Mouse (Mus musculus) adrenal gland, postnatal 36 days (tissue): ENCODE results near the gene Gm11758. TPM values are rescaled to one million over a fixed set of nuclear protein-coding genes. Genes with fewer than 3 reads are reported as not detected.
"Not testable (repeated sequence)": the region's sequence is repeated elsewhere in the genome, so short reads cannot be mapped to it uniquely, and the experiment has no call there.

Source experiments
- DNase-seq, 2 experiments: peaks; one replicate each; pipeline ENCODE4 v3.0.0; 2021; ENCODE audit warnings: mixed read lengths in 1 of 2
- long read RNA-seq, 2 experiments: library from polyadenylated mRNA; stranded (forward); transcript quantifications; one replicate each; pipeline ENCODE4 v2.0.0; 2021; ENCODE audit warnings: borderline sequencing depth in 2 of 2
- total RNA-seq, 2 experiments: library from RNA; stranded (reverse); gene quantifications; 2 replicates each; pipeline ENCODE4 v1.2.3; 2021

The Gm11758 gene
- not detected for total RNA-seq
- long read RNA-seq, experiment 1: 0 reads
- long read RNA-seq, experiment 2: 0 reads

DNA sequence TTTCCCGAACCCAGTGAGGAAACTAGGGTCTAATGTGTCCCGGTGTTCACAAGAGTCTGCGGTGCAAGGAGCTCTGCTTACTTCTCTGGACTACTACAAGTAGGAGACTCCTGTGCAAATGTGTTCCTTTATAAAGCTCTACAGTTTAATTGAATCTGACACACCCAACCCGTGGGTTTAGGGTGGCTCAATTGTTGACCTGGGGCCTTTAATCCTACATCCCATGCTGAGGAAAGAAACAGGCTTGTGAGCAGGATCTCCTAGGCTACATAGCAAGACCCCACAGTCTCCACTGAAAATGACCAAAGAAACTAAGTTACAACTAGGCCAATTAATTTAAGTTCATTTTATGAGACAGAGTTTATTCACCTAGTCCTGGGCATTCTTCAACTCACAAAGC is at the start of gene Gm11758:
Gm11758 (minus strand) TSS at position 101 of the 400 bp plus-strand sequence.
- not testable (repeated sequence) for DNase-seq

DNA sequence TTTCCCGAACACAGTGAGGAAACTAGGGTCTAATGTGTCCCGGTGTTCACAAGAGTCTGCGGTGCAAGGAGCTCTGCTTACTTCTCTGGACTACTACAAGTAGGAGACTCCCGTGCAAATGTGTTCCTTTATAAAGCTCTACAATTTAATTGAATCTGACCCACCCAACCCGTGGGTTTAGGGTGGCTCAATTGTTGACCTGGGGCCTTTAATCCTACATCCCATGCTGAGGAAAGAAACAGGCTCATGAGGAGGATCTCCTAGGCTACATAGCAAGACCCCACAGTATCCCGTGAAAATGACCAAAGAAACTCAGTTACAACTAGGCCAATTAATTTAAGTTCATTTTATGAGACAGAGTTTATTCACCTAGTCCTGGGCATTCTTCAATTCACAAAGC is 44.6 kb upstream of the Gm11758 start, which contains the start of gene Gm11756:
Gm11756 (minus strand) TSS at position 101 of the 400 bp plus-strand sequence.
- DNase-seq: not testable (repeated sequence)

DNA sequence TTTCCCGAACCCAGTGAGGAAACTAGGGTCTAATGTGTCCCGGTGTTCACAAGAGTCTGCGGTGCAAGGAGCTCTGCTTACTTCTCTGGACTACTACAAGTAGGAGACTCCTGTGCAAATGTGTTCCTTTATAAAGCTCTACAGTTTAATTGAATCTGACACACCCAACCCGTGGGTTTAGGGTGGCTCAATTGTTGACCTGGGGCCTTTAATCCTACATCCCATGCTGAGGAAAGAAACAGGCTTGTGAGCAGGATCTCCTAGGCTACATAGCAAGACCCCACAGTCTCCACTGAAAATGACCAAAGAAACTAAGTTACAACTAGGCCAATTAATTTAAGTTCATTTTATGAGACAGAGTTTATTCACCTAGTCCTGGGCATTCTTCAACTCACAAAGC is 29.8 kb upstream of the Gm11758 start, which contains the start of gene Gm13871:
Gm13871 (minus strand) TSS at position 101 of the 400 bp plus-strand sequence.
- not testable (repeated sequence) for DNase-seq

- DNase-seq: not testable (repeated sequence)
These were observed 14.9 kb upstream of the Gm11758 start, which contains the start of gene Gm11757 for GRCm38 (mm10) chr4:73891012-73891411. TSS of gene Gm11757 (minus strand) at chr4:73891112.

GRCm38 (mm10) chr4:73826587-73826986 is 49.5 kb downstream of the Gm11758 start:
- no peak for DNase-seq

Other genes with a start within 250 kb of the Gm11758 start
- gene Gm11236, start 238.1 kb downstream of the Gm11758 start, total RNA-seq: not detected
- not detected for gene Gm11239, start 207.9 kb downstream of the Gm11758 start, total RNA-seq
- gene Gm428, start 192.8 kb downstream of the Gm11758 start, total RNA-seq: not detected
- not detected for gene Rasef, start 85.3 kb downstream of the Gm11758 start, total RNA-seq
- gene Gm11757, start 14.8 kb upstream of the Gm11758 start, total RNA-seq: not detected
- not detected for gene Gm13871, start 29.7 kb upstream of the Gm11758 start, total RNA-seq
- not detected for gene Gm11756, start 44.5 kb upstream of the Gm11758 start, total RNA-seq
- gene 2310002L09Rik, start 74.6 kb upstream of the Gm11758 start, total RNA-seq: not detected
- under 1 TPM; 0.23 to 0.36 TPM for gene Frmd3, start 137.2 kb upstream of the Gm11758 start, total RNA-seq